Mouse (Mus musculus): ENCODE data around the gene Gtf2ird2.

Gene Gtf2ird2

GRCm38 (mm10) chr5:134266404-134266803 lies 82.6 kb downstream of the Gtf2ird2 start:
- DNase-seq (ENCODE audit: inconsistent ontology term): no peak

GRCm38 (mm10) chr5:134268751-134269150 lies 84.9 kb downstream of the Gtf2ird2 start:
- DNase-seq (ENCODE audit: inconsistent ontology term): no peak

- DNase-seq (ENCODE audit: inconsistent ontology term): no peak
Observed at GRCm38 (mm10) chr5:134269751-134270150, 85.9 kb downstream of the Gtf2ird2 start.

GRCm38 (mm10) chr5:134270566-134270965 lies 86.7 kb downstream of the Gtf2ird2 start:
- DNase-seq (ENCODE audit: inconsistent ontology term): no peak

GRCm38 (mm10) chr5:134271421-134271820 lies 87.6 kb downstream of the Gtf2ird2 start:
- no peak for DNase-seq (ENCODE audit: inconsistent ontology term)

GRCm38 (mm10) chr5:134272761-134273160 lies 88.9 kb downstream of the Gtf2ird2 start:
- no peak for DNase-seq (ENCODE audit: inconsistent ontology term)

- DNase-seq (ENCODE audit: inconsistent ontology term): no peak
Observed at GRCm38 (mm10) chr5:134273761-134274160, 89.9 kb downstream of the Gtf2ird2 start.
